Mouse (Mus musculus): Measurements from ENCODE around the gene Med26.

The Med26 gene

DNA sequence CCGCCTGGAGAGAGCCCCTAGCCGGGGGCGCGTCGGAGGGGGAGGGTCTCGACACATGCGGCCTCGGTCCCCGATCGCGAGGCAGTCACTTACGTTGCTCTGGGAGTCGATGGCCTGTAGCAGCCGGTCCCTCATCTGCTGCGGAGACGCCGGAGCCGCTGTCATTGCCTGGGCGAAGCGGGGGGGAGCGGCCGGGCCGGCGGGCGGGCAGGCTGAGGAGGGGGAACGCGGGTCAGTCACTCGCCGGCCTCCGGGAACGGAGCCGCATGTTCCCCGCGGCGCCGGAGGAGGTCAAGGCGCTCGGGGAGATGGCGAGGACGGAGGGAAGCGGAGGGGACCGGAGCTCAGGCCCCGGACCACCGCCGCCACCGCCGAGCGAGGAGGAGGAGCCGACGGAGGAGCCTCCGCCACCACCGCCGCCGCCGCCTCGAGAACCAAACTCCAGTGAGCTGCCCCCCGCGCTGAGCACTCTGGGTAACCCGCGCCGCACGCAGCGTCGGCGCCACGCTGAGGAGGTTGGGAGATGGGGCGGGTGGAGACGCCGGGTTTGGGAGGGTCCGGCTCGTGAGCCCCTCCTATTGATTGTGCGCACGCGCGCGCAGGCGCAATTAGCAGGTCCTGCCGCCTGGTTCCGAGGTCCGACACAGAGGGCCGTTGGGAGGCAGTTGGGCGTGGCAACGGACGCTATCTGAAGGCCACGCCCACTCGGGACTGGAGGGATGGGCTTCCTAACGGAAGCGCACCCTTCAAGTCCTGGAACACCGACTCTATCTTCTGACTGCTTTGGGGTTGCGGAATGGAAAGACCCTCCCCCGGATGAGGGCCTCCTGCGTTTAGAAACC lies at the start of gene Med26:
TSS of gene Med26 (minus strand) at position 469 of the 842 bp plus-strand sequence.
- DNase-seq, result peak; percentile 97

- DNase-seq, result peak; percentile 64 to 78
Observed at GRCm38 (mm10) chr8:72590198-72590597, 42.1 kb upstream of the Med26 start.

DNA sequence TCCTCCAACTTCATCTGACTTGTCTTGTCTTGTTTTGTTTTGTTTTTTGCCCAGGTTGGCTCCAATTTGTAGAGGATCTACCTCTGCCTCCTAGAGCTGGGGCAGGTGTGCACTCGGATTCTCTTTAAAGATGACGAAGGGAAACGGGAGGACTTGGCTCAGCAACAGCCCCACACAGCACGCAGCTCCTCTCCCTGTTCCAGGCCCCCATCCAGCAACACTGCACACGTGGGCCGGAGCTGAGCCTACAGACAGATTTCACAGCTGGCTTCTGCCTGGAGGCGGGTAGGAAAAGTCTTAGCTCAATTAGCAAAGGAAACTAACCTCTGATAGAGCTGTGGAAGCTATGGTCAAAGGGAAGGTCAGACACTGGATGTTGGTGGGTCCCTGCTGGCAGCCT lies 41.2 kb upstream of the Med26 start:
- DNase-seq, result no peak

GRCm38 (mm10) chr8:72588865-72589264 lies 40.8 kb upstream of the Med26 start:
- DNase-seq, result no peak

- DNase-seq, result peak; percentile 79 to 81
Observed at GRCm38 (mm10) chr8:72587806-72588205, 39.7 kb upstream of the Med26 start.

DNA sequence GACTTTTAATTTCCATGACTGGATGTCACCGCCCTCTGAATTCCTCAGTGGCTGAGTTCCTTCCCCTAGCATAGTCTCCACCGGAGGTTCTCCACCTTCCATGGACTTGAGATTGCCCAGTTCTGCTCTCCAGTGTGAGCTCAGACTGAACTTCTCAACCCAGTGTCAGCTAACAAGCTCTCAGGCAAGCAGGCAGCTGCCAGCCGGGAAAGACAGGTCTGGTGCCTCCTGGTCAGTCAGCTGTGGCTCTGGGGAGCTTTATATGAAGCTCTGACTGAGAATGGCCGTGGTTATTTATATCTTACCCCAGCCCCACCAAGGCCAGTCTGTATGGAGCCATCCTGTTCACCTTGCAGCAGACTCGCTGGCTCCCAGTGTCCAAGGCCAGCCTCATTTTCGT lies 36.3 kb upstream of the Med26 start:
- DNase-seq, result no peak

DNA sequence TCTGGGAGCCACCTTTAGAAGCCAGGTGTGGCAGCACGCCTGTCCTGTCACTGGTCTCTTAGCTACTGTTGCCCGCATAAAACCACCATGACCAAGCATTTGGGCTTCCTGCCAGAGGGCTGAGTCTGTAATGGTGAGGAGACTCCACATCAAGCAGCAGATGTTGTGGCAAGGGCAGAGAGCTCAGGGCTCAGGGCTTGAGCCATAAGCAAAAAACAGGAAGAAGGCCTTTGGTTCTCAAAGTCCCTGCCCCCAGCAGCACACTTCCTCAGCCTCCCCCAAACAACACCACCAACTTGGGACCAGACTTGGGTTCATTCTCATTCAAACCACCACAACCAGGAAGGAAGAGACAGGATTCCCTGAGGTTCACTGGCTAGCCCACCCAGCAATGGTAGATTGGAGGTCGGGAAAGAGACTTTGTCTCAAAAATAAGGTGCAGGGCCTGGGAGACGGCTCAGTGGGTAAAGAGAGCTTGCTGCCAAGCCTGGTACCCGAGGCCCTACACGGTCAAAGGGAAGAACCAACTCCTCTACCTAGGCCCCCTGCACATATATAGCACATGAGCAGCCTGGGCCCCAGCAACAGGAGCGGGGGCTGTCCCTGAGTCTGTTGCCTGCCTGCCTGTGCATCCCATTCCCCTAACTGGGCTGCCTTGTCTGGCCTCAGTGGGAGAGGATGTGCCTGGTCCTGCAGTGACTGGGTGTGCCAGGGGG lies 35.1 kb upstream of the Med26 start:
- peak in 1 of 2 experiments; percentile 45 for DNase-seq

GRCm38 (mm10) chr8:72579374-72579773 lies 31.3 kb upstream of the Med26 start:
- DNase-seq, result peak; percentile 39 to 48

DNA sequence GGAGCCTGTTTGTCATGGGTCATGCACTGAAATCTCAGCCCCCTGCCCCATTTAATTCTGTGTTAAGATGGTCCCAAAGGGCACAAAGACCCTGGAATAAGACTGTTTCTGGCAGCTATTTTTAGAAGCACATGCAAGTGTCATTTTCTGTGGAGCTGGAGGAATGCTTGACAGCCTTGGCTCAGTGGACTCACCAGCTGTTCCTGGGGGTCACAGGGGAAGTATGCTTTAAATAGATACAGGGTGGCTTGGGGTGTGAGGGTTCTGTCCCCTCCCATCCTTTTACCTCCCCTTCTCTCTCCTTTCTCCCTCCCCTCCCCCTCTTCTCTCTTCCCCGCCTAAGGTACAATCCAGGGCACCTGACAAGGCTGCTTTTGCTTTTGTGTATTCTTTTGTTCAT lies 29.9 kb upstream of the Med26 start:
- DNase-seq, result no peak

DNA sequence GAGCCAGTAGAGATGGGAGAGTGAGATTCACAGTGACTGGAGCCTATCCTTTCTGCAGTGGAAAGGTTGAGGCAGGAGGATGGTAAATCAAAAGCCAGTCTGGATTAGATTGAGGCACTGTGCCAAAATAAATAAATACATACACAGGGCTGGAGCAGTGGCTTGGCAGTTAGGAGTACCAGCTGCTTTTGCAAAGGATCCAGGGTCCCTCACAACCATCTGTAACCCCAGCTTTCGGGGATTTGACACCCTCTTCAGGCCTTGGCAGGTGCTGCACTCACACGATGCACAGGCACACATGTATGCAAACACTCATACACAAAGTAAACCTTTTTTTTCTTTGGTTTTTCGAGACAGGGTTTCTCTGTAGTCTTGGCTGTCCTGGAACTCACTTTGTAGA lies 29.2 kb upstream of the Med26 start:
- DNase-seq, result no peak

GRCm38 (mm10) chr8:72575915-72576314 lies 27.8 kb upstream of the Med26 start:
- no peak for DNase-seq

GRCm38 (mm10) chr8:72573450-72573849 lies 25.4 kb upstream of the Med26 start:
- no peak for DNase-seq

DNA sequence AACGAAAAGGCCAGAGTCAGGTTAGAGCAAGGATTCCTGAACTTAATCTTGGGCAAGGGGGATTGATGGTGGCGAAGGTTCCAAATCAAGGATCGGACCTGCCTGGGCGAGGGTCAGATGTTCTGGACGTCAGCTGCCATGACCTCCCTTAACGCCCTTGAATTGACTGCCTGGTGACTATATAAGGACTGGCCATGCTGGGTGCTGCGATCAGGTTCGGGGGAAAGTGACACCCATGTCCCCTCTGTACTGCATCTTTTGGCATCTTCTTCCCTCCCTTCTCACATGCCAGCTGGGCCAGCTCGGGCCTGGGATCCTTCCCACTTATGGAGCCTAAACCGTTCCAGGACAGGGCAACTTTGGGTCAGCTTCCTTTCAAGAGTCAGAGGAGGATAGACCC lies 24.4 kb upstream of the Med26 start:
- peak; percentile 31 to 32 for DNase-seq

- DNase-seq, result peak; percentile 84 to 85
Observed at GRCm38 (mm10) chr8:72571611-72572473, 23.8 kb upstream of the Med26 start, which contains the start of gene Tmem38a. Tmem38a (plus strand) TSS chr8:72572055.

DNA sequence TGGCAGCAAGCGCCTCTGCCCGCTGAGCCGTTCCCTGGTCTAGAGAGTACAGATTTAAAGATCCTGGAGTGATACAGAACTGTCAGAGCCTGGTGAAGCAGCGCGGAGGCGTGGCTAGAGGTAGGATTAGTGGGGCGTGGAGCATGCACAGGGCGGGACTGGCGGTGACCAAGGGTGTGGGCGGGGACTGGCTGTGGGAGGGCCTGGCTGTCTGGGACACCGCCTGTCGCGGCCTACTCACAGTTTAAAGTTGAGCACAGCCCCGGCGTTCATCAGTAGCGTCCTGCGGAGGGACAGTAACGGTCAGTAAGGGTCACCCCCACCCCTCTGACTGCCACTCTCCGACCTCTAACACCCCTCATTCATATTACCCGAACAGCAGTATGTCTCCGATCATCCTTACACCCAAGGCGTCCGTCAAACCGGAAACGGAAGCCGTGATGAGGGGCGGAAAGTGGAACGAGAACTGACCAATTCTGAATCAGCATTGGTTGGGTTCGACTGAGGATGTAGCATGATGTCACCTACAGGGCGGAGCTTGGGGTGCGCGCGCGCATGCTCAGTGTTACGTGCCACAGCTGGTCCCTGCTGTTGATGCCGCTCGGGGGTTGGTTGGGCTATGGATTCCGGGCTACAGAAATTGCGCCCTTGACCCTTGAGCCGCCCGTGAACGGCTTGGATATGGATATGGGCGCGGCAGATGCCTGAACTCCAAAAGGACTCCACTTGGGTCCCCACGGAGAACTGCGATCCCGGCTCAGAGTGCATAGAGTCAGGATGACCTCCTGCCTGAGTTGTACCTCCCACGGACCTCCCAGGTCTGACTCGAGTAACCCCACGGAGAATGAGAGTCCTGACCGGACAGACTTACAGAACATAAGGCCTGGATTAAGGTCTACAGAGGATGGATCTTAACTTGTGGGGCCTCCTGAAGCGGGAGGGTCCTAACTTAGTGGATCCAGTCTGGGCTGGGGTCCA lies 22.9 kb upstream of the Med26 start, which contains the start of gene Smim7:
TSS of gene Smim7 (minus strand) at position 456 of the 978 bp plus-strand sequence.
- peak; percentile 97 to 98 for DNase-seq

- no peak for DNase-seq
Observed at GRCm38 (mm10) chr8:72565970-72566369, 17.9 kb upstream of the Med26 start.

DNA sequence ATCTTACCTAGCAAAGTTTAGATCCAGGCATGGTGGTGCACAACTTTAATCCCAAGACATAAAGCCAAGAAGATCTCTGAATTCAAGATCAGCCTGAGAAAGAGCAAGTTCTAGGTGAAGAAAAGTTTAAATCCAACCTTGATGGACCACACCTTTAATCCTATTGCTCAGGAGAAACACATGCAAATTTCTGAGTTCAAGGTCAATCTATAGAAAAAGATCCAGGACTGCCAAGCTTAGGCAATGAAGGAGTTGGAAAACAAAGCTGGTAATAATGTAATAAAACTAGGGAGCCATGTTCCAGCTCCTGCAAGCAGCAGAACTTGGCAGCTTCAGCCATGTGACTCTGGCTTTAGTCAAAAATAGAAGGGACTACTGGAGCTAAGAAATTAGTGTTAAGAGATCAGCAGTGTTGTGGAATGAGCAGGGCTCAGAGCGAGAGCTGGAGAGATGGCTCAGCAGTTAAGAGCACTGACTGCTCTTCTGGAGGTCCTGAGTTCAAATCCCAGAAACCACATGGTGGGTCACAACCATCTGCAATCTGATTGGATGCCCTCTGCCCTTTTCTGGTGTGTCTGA lies 13.1 kb upstream of the Med26 start:
- DNase-seq, result no peak

- DNase-seq, result no peak
Observed at GRCm38 (mm10) chr8:72555770-72556169, 7.7 kb upstream of the Med26 start.

GRCm38 (mm10) chr8:72549314-72549892 lies 1.3 kb upstream of the Med26 start:
- no peak for DNase-seq

- no peak for DNase-seq
Observed at GRCm38 (mm10) chr8:72548644-72549313, 709 bp upstream of the Med26 start.
